Mouse (Mus musculus): ENCODE data around the gene Krt27. TPM values are rescaled to one million over a fixed set of nuclear protein-coding genes. Genes with fewer than 3 reads are reported as not detected.

Gene Krt27
- polyA plus RNA-seq, 2 experiments, result not detected

DNA sequence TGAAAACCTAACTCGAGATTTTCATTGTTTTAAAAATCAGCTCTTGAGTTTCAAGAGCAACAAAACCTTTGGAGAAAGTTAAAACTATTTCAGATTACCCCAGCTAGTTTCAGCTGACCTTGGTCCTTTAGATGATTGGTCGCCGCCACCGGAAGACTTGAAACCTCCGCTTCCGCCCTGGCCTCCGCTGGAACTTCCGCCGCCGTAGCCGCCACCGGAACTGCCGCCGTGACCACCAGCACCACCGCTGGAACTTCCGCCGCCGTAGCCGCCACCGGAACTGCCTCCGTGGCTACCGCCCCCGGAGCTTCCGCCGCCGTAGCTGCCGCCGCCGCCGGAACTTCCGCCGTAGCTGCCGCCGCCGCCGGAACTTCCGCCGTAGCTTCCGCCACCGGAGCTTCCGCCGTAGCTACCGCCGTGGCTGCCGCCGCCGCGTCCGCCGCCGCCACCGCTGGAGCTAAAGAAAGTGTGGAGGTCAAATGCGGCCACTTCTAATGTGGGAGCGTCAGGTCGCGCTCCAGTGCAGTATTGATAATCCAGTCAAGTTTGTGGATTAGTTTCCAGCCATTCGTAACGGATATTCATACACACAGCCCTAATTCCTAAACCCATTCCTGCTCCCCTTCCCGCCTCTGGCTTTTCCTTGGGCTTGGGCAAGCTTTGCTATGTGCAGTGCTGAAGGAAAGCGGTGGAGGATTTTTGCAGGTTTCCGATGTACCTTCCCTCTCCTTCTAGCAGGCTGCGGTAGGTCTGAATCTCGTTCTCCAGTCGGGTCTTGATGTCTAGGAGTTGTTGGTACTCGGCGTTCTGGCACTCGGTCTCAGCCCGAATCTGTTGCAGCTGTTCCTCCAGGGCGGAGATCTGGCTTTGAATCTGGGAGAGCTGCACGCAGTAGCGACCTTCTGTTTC, 35.2 kb upstream of the Krt27 start:
- no peaks in the 10 kb centered on the region for H3K4me1 ChIP-seq (ENCODE audit: control insufficient read depth, insufficient read depth, low read length)
- peak; percentile 78; the same call in 1 of the 2 replicates for TF ChIP-seq POLR2A (IDR thresholded peaks at IDR 0.05; ENCODE audit: borderline replicate concordance, extremely low read depth, insufficient read depth, insufficient read length)
- H3K9me3 ChIP-seq (ENCODE audit: control insufficient read depth, low read length), result no peaks in the 10 kb centered on the region
- DNase-seq (ENCODE audit: low spot score) (peak; percentile 83), ATAC-seq (ENCODE audit: low FRiP score, low read depth) (peak; percentile 90)
- peak overlapping the region; percentile 70 for H3K4me2 ChIP-seq (replicated peaks; ENCODE audit: low read depth, low read length, severe bottlenecking)
- no peaks in the 10 kb centered on the region for H3K36me3 ChIP-seq (ENCODE audit: control insufficient read depth, insufficient read depth, low read length)
- H3K27me3 ChIP-seq (ENCODE audit: control insufficient read depth, insufficient read depth, low read length), result no peaks in the 10 kb centered on the region
- 1% methylated on average over 71 of the region's 71 CpGs for WGBS
- H3K4me3 ChIP-seq (replicated peaks; ENCODE audit: low read length), result peak overlapping the region; percentile 51
- peak overlapping the region; percentile 70 for H3K9ac ChIP-seq (ENCODE audit: low read depth, low read length, severe bottlenecking)
- H3K27ac ChIP-seq (replicated peaks; ENCODE audit: low read depth, low read length), result peak overlapping the region; percentile 97

DNA sequence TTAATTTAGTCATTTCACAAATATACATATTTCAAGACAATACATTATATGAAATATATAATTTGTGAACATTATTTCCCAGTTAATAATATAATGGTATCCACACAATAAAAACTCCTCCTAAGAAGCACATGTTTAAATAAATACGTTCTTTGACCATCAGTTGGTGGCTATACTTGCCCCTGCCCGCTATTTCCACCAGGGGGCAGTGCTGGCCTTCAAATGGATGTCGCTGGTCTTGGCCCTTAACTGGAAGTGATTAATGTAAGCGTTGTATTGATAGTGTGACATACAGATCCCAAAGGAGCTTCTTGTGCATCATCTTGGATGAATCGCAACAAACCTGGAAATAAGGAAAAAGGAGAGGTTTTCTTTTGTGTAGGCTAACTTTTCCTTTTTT, 28.7 kb upstream of the Krt27 start:
- no peak for ATAC-seq (ENCODE audit: low FRiP score, low read depth)
- WGBS, result 23% methylated on average over 5 of the region's 5 CpGs
- Histone ChIP-seq H3K4me1 (ENCODE audit: control insufficient read depth, insufficient read depth, low read length) (no peaks in the 10 kb centered on the region), H3K36me3 (ENCODE audit: control insufficient read depth, insufficient read depth, low read length) (no peaks in the 10 kb centered on the region), H3K4me3 (replicated peaks; ENCODE audit: low read length) (no peak overlapping the region), H3K27me3 (ENCODE audit: control insufficient read depth, insufficient read depth, low read length) (no peaks in the 10 kb centered on the region), H3K9me3 (ENCODE audit: control insufficient read depth, low read length) (no peaks in the 10 kb centered on the region), H3K9ac (ENCODE audit: low read depth, low read length, severe bottlenecking) (no peak overlapping the region), H3K27ac (replicated peaks; ENCODE audit: low read depth, low read length) (no peak overlapping the region), H3K4me2 (replicated peaks; ENCODE audit: low read depth, low read length, severe bottlenecking) (no peak overlapping the region)
- DNase-seq (ENCODE audit: low spot score), result peak; percentile 25
- TF ChIP-seq POLR2A (IDR thresholded peaks at IDR 0.05; ENCODE audit: borderline replicate concordance, extremely low read depth, insufficient read depth, insufficient read length), result no peak

DNA sequence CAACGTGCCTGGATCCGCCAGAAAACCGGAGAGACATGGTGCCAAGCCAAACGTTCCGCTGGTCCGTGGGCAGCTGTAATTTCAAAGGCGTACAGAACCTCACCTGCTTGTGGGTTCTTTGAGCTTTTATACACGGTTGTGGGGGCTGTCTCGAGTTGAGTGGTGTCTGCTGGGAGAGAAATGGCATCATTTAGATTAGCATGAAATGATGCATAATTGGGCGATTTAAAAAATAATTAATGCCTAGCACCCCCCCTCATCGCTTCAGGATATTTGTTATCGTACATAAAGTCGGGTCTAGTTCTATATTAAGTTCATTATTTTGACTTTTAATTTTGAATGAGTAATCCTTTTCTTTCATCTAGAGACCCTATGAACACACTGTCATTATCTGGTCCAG, 23.9 kb upstream of the Krt27 start, which contains the start of gene Krt28:
Gene Krt28, minus strand, starts transcription at position 101 of the 400 bp plus-strand sequence.
- no peak for ATAC-seq (ENCODE audit: low FRiP score, low read depth)
- TF ChIP-seq POLR2A (IDR thresholded peaks at IDR 0.05; ENCODE audit: borderline replicate concordance, extremely low read depth, insufficient read depth, insufficient read length), result no peak
- no peaks in the 10 kb centered on the region for H3K36me3 ChIP-seq (ENCODE audit: control insufficient read depth, insufficient read depth, low read length)

DNA sequence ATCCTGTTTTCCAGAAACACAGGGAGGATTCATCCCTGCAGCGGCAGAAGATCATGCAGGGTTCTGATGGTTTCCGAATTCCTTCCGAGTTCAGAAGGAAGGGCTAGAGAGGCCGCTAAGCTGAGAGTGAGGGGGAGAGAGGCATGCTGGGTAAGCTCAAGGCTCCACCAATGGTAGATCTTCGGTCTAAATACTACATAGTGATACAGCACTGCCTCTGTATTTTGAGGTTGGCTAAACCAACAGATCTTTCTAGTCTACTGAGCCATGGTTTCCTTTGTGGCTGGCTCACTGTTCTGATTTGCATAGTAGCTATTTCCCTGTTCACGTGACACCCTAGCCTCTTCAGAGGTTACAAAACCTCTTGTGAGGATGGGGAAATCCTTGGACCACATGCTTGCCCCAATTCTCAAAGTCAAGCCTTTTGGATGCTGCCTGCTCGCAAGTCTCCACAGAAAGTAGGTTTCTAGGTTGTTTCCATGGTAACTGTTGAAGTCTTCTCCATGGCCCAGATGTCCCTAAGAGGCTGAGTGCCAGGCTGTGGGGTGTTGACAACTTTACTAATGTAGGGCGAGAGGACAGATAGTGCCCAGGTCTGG, 19.0 kb upstream of the Krt27 start:
- no peak overlapping the region for H3K4me2 ChIP-seq (replicated peaks; ENCODE audit: low read depth, low read length, severe bottlenecking)
- H3K4me1 ChIP-seq (ENCODE audit: control insufficient read depth, insufficient read depth, low read length), result no peaks in the 10 kb centered on the region
- no peak overlapping the region for H3K4me3 ChIP-seq (replicated peaks; ENCODE audit: low read length)
- H3K9ac ChIP-seq (ENCODE audit: low read depth, low read length, severe bottlenecking), result no peak overlapping the region
- 83% methylated on average over 8 of the region's 8 CpGs for WGBS
- H3K9me3 ChIP-seq (ENCODE audit: control insufficient read depth, low read length), result no peaks in the 10 kb centered on the region
- no peaks in the 10 kb centered on the region for H3K27me3 ChIP-seq (ENCODE audit: control insufficient read depth, insufficient read depth, low read length)
- DNase-seq (ENCODE audit: low spot score), result no peak
- no peaks in the 10 kb centered on the region for H3K36me3 ChIP-seq (ENCODE audit: control insufficient read depth, insufficient read depth, low read length)
- no peak for TF ChIP-seq POLR2A (IDR thresholded peaks at IDR 0.05; ENCODE audit: borderline replicate concordance, extremely low read depth, insufficient read depth, insufficient read length)
- no peak for ATAC-seq (ENCODE audit: low FRiP score, low read depth)
- no peak overlapping the region for H3K27ac ChIP-seq (replicated peaks; ENCODE audit: low read depth, low read length)

More for the DNA sequence above, 23.9 kb upstream of the Krt27 start, which contains the start of gene Krt28:
- H3K4me2 ChIP-seq (replicated peaks; ENCODE audit: low read depth, low read length, severe bottlenecking), result no peak within 1 kb of the TSS
- no peak within 1 kb of the TSS for H3K4me3 ChIP-seq (replicated peaks; ENCODE audit: low read length)
- no peak within 1 kb of the TSS for H3K9ac ChIP-seq (ENCODE audit: low read depth, low read length, severe bottlenecking)
- H3K27me3 ChIP-seq (ENCODE audit: control insufficient read depth, insufficient read depth, low read length), result no peaks in the 10 kb centered on the region
- no peak within 1 kb of the TSS for H3K27ac ChIP-seq (replicated peaks; ENCODE audit: low read depth, low read length)
- H3K9me3 ChIP-seq (ENCODE audit: control insufficient read depth, low read length), result no peaks in the 10 kb centered on the region
- no peaks in the 10 kb centered on the region for H3K4me1 ChIP-seq (ENCODE audit: control insufficient read depth, insufficient read depth, low read length)
- 77% methylated on average over 13 of the region's 13 CpGs for WGBS
- DNase-seq (ENCODE audit: low spot score), result no peak

DNA sequence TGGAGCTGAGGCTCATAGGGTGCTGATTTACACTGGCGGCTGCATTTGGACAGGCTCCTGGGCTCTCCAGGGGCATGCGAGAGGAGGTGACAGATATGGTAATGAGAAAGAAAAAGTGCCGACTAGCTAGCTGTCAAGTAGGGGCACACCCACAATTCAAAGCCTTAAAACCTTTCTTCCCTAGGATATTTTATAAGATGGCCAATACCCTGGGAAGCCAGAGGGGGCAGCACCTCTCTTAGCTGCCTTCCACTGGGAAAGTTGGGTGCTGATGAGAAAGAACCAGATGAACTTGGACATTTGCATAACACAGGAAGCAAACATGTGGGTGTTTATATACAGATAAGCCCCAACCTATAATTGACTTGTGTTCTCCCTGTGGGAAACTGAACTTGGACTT, 18.3 kb upstream of the Krt27 start:
- Histone ChIP-seq H3K4me1 (ENCODE audit: control insufficient read depth, insufficient read depth, low read length) (no peaks in the 10 kb centered on the region), H3K4me3 (replicated peaks; ENCODE audit: low read length) (no peak overlapping the region), H3K9ac (ENCODE audit: low read depth, low read length, severe bottlenecking) (no peak overlapping the region), H3K9me3 (ENCODE audit: control insufficient read depth, low read length) (no peaks in the 10 kb centered on the region), H3K36me3 (ENCODE audit: control insufficient read depth, insufficient read depth, low read length) (no peaks in the 10 kb centered on the region), H3K27me3 (ENCODE audit: control insufficient read depth, insufficient read depth, low read length) (no peaks in the 10 kb centered on the region), H3K27ac (replicated peaks; ENCODE audit: low read depth, low read length) (no peak overlapping the region), H3K4me2 (replicated peaks; ENCODE audit: low read depth, low read length, severe bottlenecking) (no peak overlapping the region)
- DNase-seq (ENCODE audit: low spot score), result peak; percentile 12
- no peak for ATAC-seq (ENCODE audit: low FRiP score, low read depth)
- 8% methylated on average over 3 of the region's 3 CpGs for WGBS
- no peak for TF ChIP-seq POLR2A (IDR thresholded peaks at IDR 0.05; ENCODE audit: borderline replicate concordance, extremely low read depth, insufficient read depth, insufficient read length)

Data from limb, embryonic 14.5 days (tissue).